Mouse (Mus musculus): ENCODE measurements around the gene Ttn.

- TF ChIP-seq CTCF (IDR thresholded peaks at IDR 0.05; ENCODE audit: insufficient read depth, low read depth, low read length) (no peak), POLR2A (IDR thresholded peaks at IDR 0.05; ENCODE audit: insufficient read depth, low read depth, low read length) (no peak)
These were observed 225.9 kb downstream of the Ttn start for GRCm38 (mm10) chr2:76756461-76756860.
